Mouse (Mus musculus) layer of hippocampus, postnatal 10 days (tissue): ENCODE data around the gene Lrr1. TPM values are rescaled to one million over a fixed set of nuclear protein-coding genes. Genes with fewer than 3 reads are reported as not detected.
"Not testable (repeated sequence)": the region's sequence is repeated elsewhere in the genome, so short reads cannot be mapped to it uniquely, and the experiment has no call there.

Experiments
- DNase-seq, 2 experiments: peaks; one replicate each; pipeline ENCODE4 v3.0.0; 2021; ENCODE audit warnings: low spot score in 2 of 2
- long read RNA-seq: library from polyadenylated mRNA; stranded (forward); transcript quantifications from one replicate; pipeline ENCODE4 v2.0.0, GENCODE M21; 2023
- total RNA-seq, 2 experiments: library from RNA; stranded (reverse); gene quantifications; 2 replicates each; pipeline ENCODE4 v1.2.3; 2021

The Lrr1 gene
- total RNA-seq: under 1 TPM; 0.80 to 0.85 TPM
- long read RNA-seq, partial matches to known transcripts: 0 of 1 reads
- long read RNA-seq, other reads (novel, unspliced or antisense): 0 of 1 reads

- peak; percentile 88 to 90 for DNase-seq
Measured at GRCm38 (mm10) chr12:69168461-69169106, at the start of gene Lrr1. TSS of gene Lrr1 (plus strand) at chr12:69168814.

DNA sequence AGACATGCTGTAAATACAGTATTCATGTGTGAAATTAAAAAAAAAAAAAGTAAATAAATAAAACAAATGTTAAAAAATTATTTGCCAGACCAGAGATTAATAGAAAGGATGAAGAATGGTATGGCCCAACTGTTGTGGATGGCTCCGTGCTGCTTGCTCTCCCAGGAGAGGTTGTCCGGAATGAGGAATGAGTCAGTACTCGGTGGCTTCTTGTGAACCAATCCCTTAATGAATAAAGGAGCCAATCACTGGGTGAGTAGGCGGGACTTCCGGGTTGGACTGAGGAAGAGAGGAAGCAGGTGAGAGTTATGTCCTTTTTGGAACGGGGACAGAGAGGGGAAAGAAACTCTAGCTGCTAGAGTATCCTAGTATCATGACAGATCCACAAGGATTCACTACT lies 48.7 kb upstream of the Lrr1 start:
- no peak for DNase-seq

DNA sequence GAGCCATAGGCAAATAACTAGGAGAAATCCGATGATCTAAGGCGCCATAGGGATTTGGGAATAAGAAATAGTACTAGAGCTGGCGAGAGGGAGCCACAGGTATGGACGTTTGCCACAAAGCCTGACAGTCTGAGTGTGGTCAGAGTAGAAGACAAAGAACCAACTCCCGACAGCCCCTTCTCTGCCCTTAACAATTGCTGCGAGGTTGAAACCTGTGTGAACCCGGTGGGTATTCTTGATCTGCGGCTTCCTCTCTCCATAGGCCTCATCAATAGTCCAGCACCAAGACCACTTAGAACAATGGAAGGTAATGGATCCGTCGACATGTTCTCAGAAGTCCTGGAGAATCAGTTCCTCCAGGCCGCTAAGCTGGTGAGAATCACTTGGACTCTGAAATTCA lies 45.8 kb upstream of the Lrr1 start:
- no peak for DNase-seq

- DNase-seq: no peak
Measured at GRCm38 (mm10) chr12:69125066-69125465, 43.5 kb upstream of the Lrr1 start.

DNA sequence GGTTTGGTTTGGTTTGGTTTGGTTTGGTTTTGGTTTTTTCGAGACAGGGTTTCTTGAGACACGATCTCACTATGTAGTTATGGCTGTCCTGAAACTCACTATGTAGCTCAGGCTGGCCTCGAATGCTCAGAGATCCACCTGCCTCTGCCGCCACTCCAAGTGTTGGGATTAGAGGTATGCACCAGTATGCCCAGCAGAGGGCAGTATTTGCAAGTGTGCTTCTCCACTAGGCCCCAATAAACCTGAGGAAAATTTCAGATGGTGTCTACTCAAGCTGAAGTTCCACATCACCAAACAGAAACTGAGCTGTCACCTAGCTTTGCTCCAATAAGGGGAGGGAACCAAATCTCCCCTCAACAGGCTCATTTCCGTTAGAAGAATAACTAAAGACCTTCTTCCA lies 41.4 kb upstream of the Lrr1 start:
- DNase-seq: no peak

GRCm38 (mm10) chr12:69127626-69128025 lies 41.0 kb upstream of the Lrr1 start:
- DNase-seq: no peak

DNA sequence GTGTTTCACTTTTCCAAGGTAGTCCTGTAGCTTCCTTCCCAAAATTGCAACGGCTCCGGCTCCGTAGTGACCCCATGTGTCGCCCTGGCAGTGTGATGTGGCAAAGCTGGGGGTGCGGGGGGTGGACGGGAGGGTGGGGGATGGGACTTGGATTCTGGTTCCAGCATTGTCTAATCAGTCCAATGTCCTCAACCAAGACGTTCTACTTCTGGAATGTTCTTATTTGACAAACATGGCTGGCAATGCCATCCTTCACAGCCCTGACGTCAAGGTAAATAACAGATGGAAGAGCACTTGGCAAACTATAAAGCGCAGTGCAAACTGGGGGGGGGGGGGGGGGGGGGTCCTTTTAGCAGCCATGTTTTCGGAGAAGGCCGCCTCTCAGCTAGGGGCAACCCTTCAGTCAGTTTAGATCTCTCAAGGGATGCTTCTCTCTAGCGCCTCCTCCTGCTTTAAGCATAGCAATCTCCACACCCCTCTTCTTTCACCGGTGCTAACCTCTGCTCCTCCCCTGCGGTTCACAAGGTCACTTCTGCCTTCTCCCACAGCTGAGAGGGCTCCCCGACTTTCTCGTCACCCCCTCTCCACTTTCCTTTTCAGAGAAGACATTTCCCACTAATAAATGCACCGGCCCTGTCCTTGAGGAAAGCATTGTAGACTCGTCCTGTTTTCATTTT lies 38.8 kb upstream of the Lrr1 start:
- DNase-seq: no peak

GRCm38 (mm10) chr12:69130486-69130885 lies 38.1 kb upstream of the Lrr1 start:
- DNase-seq: no peak

DNA sequence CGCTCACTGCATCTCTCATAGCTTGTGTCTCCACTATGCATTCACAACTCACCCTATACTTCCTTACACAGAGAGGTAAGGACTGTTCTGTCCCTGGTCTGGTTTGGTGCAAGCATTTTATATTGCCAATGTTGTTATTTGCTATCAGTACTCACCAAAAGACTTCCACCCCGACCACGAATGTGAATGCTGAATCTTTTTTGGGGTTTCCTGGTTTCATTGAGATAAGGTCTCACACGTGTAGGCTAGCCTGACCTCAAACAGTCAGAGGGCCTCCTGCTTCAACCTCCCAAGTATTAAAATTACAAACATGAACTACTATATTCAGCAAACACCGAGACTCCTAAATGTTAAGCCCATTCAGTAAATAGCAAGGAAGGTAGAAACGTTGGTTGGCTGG lies 37.3 kb upstream of the Lrr1 start:
- DNase-seq: no peak

DNA sequence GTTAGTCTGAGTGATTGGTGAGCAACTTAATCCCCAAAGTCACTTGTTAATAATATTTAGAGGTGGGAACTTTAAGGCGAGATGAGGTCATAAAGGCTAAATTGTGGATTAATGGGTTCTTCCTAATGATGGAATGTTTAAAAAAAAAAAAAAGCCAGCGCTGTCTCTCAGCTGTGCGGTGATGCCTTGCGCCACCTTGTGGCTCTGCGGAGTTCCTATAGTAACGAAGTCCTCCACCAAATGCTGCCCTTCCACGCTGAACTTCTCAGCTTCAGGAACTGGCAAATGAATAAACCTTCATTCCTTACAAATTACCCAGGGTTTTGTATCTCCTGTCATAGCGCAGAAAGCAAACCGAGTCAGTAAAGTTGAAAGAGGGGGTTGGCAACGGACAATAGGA lies 36.6 kb upstream of the Lrr1 start:
- DNase-seq: peak; percentile 59 to 67

DNA sequence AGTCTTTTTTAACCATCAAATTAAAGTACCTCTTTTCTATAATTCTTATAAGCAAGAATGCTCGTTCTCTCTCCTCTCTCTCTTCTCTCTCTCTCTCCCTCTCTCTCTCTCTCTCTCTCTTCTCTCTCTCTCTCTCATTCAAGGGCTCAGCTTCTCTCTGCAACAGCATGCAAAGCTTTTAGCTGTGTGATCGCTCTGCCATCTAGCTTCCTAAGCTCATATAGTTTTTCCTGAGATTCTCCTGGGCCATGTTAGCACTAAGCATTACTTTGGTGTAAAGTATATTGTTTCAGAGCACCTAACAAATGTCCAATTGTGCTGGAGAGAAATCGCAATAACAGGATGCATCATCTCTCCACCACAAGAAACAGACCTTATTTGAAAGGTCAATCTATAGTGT lies 29.4 kb upstream of the Lrr1 start:
- no peak for DNase-seq

- DNase-seq: no peak
Measured at GRCm38 (mm10) chr12:69139841-69140240, 28.8 kb upstream of the Lrr1 start.

- no peak for DNase-seq
Measured at GRCm38 (mm10) chr12:69143460-69143859, 25.2 kb upstream of the Lrr1 start.

- no peak for DNase-seq
Measured at GRCm38 (mm10) chr12:69147166-69147735, 21.4 kb upstream of the Lrr1 start.

- no peak for DNase-seq
Measured at GRCm38 (mm10) chr12:69150049-69150448, 18.6 kb upstream of the Lrr1 start.

GRCm38 (mm10) chr12:69155923-69156322 lies 12.7 kb upstream of the Lrr1 start:
- no peak for DNase-seq

DNA sequence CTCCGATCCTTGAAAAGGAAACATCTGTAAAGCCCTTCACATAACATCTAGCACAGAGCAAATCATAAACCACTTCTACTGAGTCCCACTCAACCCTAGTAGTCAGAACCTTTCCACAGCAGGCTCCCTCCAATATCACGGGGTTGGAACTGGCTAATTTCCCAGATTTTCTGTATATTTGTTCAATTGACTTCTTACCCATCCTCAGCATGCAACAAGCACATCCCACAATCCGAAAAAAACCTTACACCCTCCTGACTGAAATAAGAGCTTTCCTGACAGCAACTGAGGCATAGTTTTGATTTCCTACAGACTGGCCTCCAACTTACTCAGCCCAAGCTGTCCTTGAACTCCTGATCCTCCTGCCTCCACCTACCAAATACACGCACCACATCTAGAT lies 12.2 kb upstream of the Lrr1 start:
- no peak for DNase-seq

DNA sequence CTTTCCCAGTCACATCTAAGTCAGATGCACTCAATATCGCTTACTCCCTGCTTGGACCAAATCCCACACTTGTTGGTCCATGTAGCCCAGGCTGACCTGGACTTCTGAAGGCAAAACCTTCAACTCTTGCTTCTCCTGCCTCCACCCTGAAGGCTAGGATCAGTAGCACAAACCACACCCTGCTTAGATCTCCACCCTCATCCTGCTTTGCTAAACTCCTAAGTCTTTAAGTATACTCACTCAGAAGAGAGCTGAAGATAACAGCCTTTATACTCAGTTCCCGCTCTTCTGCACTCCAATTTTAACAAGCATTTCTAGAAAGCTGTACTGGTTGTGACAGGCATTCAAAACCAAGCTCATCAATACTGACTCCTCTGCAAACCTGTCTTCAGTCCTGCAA lies 11.5 kb upstream of the Lrr1 start:
- DNase-seq: no peak

DNA sequence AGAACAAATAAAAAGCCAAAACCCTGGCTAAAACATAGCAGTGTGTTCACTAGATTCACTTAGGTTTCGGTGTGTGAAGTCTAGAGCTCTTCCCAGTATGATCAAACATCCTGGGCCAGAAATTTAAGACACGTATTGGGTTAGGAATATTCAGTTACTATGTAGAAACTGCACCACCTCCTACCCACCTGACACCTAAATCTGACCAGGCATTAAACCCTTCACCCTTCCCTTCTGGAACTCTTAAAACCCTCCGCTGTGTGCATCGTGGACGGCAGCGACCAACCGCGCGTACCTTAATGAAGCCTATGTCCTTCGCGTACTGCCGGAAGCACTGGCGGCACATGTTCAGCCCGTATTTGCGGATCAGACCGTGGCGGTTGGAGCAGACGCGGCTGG lies 10.2 kb upstream of the Lrr1 start:
- no peak for DNase-seq

GRCm38 (mm10) chr12:69158765-69159577 lies 9.6 kb upstream of the Lrr1 start, which contains the start of gene Rps29:
TSS of gene Rps29 (minus strand) at chr12:69159186.
- peak; percentile 96 to 97 for DNase-seq

DNA sequence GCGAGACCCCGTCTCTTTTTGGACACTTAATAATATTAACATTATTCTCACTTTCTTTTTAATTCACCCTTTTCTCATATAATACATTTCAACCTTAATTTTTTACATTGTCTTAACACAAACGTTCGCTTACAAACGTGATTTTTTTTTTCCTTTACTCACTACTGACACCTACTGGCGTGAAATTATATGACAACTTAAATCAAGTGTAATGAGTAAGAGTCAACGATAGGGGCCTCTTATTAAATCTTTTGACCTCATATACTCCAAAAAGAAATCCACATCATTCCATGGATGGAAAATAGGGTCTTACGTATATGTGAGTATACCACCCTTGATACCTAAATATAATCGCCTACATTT lies 9.1 kb upstream of the Lrr1 start:
- DNase-seq: no peak

DNA sequence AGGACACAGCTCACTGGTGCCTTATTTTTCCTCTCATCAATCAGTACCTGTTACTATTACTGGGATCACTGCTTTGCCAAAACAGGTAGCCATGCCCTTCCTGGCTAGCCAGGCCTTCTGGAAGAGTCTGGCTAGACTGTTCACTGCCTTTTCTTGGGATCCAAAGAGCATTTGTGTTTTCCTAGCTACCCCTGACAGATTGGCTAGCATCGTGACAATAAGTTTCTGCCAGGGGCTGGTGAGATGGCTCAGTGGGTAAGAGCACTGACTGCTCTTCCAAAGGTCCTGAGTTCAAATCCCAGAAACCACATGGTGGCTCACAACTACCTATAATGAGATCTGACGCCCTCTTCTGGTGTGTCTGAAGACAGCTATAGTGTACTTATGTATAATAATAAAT lies 7.9 kb upstream of the Lrr1 start:
- not testable (repeated sequence) for DNase-seq
